Mouse (Mus musculus) R1 (cell line): ENCODE measurements around the gene Hlcs.

Source experiments
- DNase-seq: peaks from one replicate; pipeline ENCODE4 v3.0.0-alpha.2; 2018; ENCODE audit warnings: low read depth, low spot score

Hlcs gene

GRCm38 (mm10) chr16:94328881-94329867 is 15.8 kb upstream of the Hlcs start:
- peak; percentile 13 for DNase-seq

- peak; percentile 77 for DNase-seq
Observed at GRCm38 (mm10) chr16:94327781-94328711, 14.7 kb upstream of the Hlcs start, which contains the start of gene Ripply3. Ripply3 (plus strand) TSS chr16:94328420.

- no peak for DNase-seq
Observed at GRCm38 (mm10) chr16:94326008-94326407, 12.6 kb upstream of the Hlcs start.

- DNase-seq, result peak; percentile 66
Observed at GRCm38 (mm10) chr16:94323681-94324080, 10.3 kb upstream of the Hlcs start.

GRCm38 (mm10) chr16:94320223-94320622 is 6.9 kb upstream of the Hlcs start:
- DNase-seq, result no peak

- no peak for DNase-seq
Observed at GRCm38 (mm10) chr16:94317752-94318151, 4.4 kb upstream of the Hlcs start.

- no peak for DNase-seq
Observed at GRCm38 (mm10) chr16:94315215-94315614, 1.8 kb upstream of the Hlcs start.

GRCm38 (mm10) chr16:94314626-94315025 is 1.3 kb upstream of the Hlcs start:
- DNase-seq, result no peak

GRCm38 (mm10) chr16:94312663-94313228 is 625 bp downstream of the Hlcs start:
- DNase-seq, result peak; percentile 91

GRCm38 (mm10) chr16:94311931-94312330 is 1.4 kb downstream of the Hlcs start:
- DNase-seq, result no peak

GRCm38 (mm10) chr16:94311416-94311815 is 2.0 kb downstream of the Hlcs start:
- no peak for DNase-seq

- no peak for DNase-seq
Observed at GRCm38 (mm10) chr16:94309025-94309424, 4.3 kb downstream of the Hlcs start.

- no peak for DNase-seq
Observed at GRCm38 (mm10) chr16:94307942-94308341, 5.4 kb downstream of the Hlcs start.

GRCm38 (mm10) chr16:94307526-94307925 is 5.8 kb downstream of the Hlcs start:
- DNase-seq, result no peak

- DNase-seq, result no peak
Observed at GRCm38 (mm10) chr16:94303203-94303535, 10.2 kb downstream of the Hlcs start.

GRCm38 (mm10) chr16:94302274-94303202 is 10.8 kb downstream of the Hlcs start:
- peak; percentile 67 for DNase-seq

- peak; percentile 42 for DNase-seq
Observed at GRCm38 (mm10) chr16:94301696-94302095, 11.7 kb downstream of the Hlcs start.

GRCm38 (mm10) chr16:94301194-94301593 is 12.2 kb downstream of the Hlcs start:
- DNase-seq, result no peak

- peak; percentile 54 for DNase-seq
Observed at GRCm38 (mm10) chr16:94299210-94299609, 14.2 kb downstream of the Hlcs start.

GRCm38 (mm10) chr16:94298081-94298480 is 15.3 kb downstream of the Hlcs start:
- no peak for DNase-seq

GRCm38 (mm10) chr16:94291141-94291540 is 22.2 kb downstream of the Hlcs start:
- DNase-seq, result no peak
